Mouse (Mus musculus): ENCODE results near the gene Rad51b. TPM values are rescaled to one million over a fixed set of nuclear protein-coding genes. Genes with fewer than 3 reads are reported as not detected.

Rad51b gene
- total and polyA plus RNA-seq, 3 experiments = 6.5 to 8.6 (median 8.5) TPM

GRCm38 (mm10) chr12:79254975-79255374 lies 42.1 kb upstream of the Rad51b start:
- DNase-seq (ENCODE audit: extremely low read depth) = no peak

DNA sequence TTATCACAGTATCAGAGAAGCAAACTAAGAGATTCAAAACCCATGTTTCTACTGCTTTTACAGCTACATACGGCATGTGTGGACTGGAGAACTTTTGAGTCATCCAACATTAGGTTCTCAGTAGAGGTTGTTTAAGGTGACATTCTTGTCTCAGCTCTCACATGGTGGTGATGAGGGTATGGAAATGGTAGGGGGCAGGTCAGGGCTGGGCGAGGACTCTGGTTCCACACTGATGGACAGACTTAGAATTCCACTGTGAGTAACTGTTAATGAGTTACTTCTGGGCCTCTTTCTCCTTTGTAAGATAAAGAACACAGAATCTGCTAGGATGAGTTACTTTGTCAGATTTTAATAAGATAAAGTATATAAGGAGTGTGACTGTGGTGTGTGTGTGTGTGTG lies 36.9 kb upstream of the Rad51b start:
- in situ Hi-C loops (cut with MboI; ENCODE audit: low pct_ligation_motif_present, low pct_unique_long_range_greater_than_20kb, low sequenced_read_pairs) = loop anchor here (5.0 kb wide), 1 partner anchor 68 kb away; the partner anchor contains the start of gene Rdh11
- Histone ChIP-seq H3K4me2 (ENCODE audit: insufficient read depth, low read depth, poor library complexity, severe bottlenecking) (no peak overlapping the region), H3K36me3 (replicated peaks in 1 of 2; ENCODE audit: control insufficient read depth in 1 of 2, insufficient read depth in 1 of 2, low read length in 1 of 2) (peaks cover 55 to 91% of the 10 kb centered on the region in 2 experiments)

More at GRCm38 (mm10) chr12:79254975-79255374, 42.1 kb upstream of the Rad51b start:
- Histone ChIP-seq H3K27me3 (replicated peaks) (no peaks in the 10 kb centered on the region), H3K27ac (ENCODE audit: insufficient read depth, low read depth) (peak overlapping the region; percentile 46), H3K4me3 (replicated peaks in 1 of 3; ENCODE audit: low read depth in 2 of 3, low read length in 2 of 3, poor library complexity in 1 of 3) (no peak overlapping the region), H3K36me3 (replicated peaks in 1 of 2; ENCODE audit: control insufficient read depth in 1 of 2, insufficient read depth in 1 of 2, low read length in 1 of 2) (peaks cover 49 to 86% of the 10 kb centered on the region in 2 experiments), H3K9me3 (replicated peaks; ENCODE audit: low read length) (peaks cover 6% of the 10 kb centered on the region), H3K4me1 (ENCODE audit: control insufficient read depth in 1 of 2, insufficient read depth in 2 of 2) (peaks cover 18 to 34% of the 10 kb centered on the region in 2 experiments), H3K79me2 (replicated peaks; ENCODE audit: control insufficient read depth, extremely low read depth, insufficient read depth, poor library complexity, severe bottlenecking) (no peaks in the 10 kb centered on the region), H3K4me2 (ENCODE audit: insufficient read depth, low read depth, poor library complexity, severe bottlenecking) (no peak overlapping the region), H3K9ac (ENCODE audit: insufficient read depth, low read depth) (no peak overlapping the region)
- in situ Hi-C loops (cut with MboI; ENCODE audit: low pct_ligation_motif_present, low pct_unique_long_range_greater_than_20kb, low sequenced_read_pairs) (no loop called here), dilution Hi-C loops (cut with MboI; ENCODE audit: extremely low pct_ligation_motif_present, extremely low pct_unique_long_range_greater_than_20kb, low sequenced_read_pairs) (no loop called here)
- no peak for TF ChIP-seq KAT2A (IDR thresholded peaks at IDR 0.05; ENCODE audit: insufficient replicate concordance, low read length)
- TF ChIP-seq EP300 (IDR thresholded peaks at IDR 0.05; ENCODE audit: low read length) = no peak
- no peak for TF ChIP-seq BHLHE40 (IDR thresholded peaks at IDR 0.05; ENCODE audit: low read depth, low read length)
- no peak for TF ChIP-seq RAD21 (IDR thresholded peaks at IDR 0.05; ENCODE audit: low read depth, low read length)
- no peak for TF ChIP-seq ZKSCAN1 (IDR thresholded peaks at IDR 0.05; ENCODE audit: borderline replicate concordance, low read depth, low read length)
- no peak for TF ChIP-seq ZC3H11A (IDR thresholded peaks at IDR 0.05; ENCODE audit: low read depth, low read length)
- no peak for TF ChIP-seq ETS1 (conservative IDR thresholded peaks at IDR 0.05; ENCODE audit: low read depth, low read length)
- no peak for TF ChIP-seq CHD2 (IDR thresholded peaks at IDR 0.05; ENCODE audit: low read length)
- no peak for TF ChIP-seq IRF4 (IDR thresholded peaks at IDR 0.05; ENCODE audit: low read depth, low read length)
- no peak for TF ChIP-seq RCOR1 (conservative IDR thresholded peaks at IDR 0.05; ENCODE audit: low read depth, low read length)

More for the DNA sequence above, 36.9 kb upstream of the Rad51b start:
- Histone ChIP-seq H3K9me3 (replicated peaks; ENCODE audit: low read length) (no peaks in the 10 kb centered on the region), H3K4me1 (ENCODE audit: control insufficient read depth in 1 of 2, insufficient read depth in 2 of 2) (peaks cover under 1 to 11% of the 10 kb centered on the region in 2 experiments; a peak in 2 of 4 replicates), H3K4me3 (replicated peaks in 1 of 3; ENCODE audit: low read depth in 2 of 3, low read length in 2 of 3, poor library complexity in 1 of 3) (no peak overlapping the region), H3K27me3 (replicated peaks) (no peaks in the 10 kb centered on the region), H3K27ac (ENCODE audit: insufficient read depth, low read depth) (no peak overlapping the region), H3K79me2 (replicated peaks; ENCODE audit: control insufficient read depth, extremely low read depth, insufficient read depth, poor library complexity, severe bottlenecking) (no peaks in the 10 kb centered on the region), H3K9ac (ENCODE audit: insufficient read depth, low read depth) (no peak overlapping the region)
- DNase-seq (ENCODE audit: extremely low read depth) = no peak
- dilution Hi-C loops (cut with MboI; ENCODE audit: extremely low pct_ligation_motif_present, extremely low pct_unique_long_range_greater_than_20kb, low sequenced_read_pairs) = no loop called here
- no peak for TF ChIP-seq TBP (conservative IDR thresholded peaks at IDR 0.05; ENCODE audit: low read depth, low read length)
- TF ChIP-seq ZC3H11A (IDR thresholded peaks at IDR 0.05; ENCODE audit: low read depth, low read length) = no peak
- no peak for TF ChIP-seq HCFC1 (IDR thresholded peaks at IDR 0.05; ENCODE audit: low read depth, low read length)
- no peak for TF ChIP-seq RAD21 (IDR thresholded peaks at IDR 0.05; ENCODE audit: low read depth, low read length)
- TF ChIP-seq POLR2AphosphoS2 (IDR thresholded peaks at IDR 0.05; ENCODE audit: low read depth, low read length) = no peak
- no peak for TF ChIP-seq BHLHE40 (IDR thresholded peaks at IDR 0.05; ENCODE audit: low read depth, low read length)
- TF ChIP-seq ETS1 (conservative IDR thresholded peaks at IDR 0.05; ENCODE audit: low read depth, low read length) = no peak
- no peak for TF ChIP-seq CHD2 (IDR thresholded peaks at IDR 0.05; ENCODE audit: low read length)
- TF ChIP-seq POLR2A (IDR thresholded peaks at IDR 0.05; ENCODE audit: low read depth, low read length) = no peak
